Mouse (Mus musculus) forebrain, embryonic 12.5 days (tissue): Measurements from ENCODE around the gene Sarnp. TPM values are rescaled to one million over a fixed set of nuclear protein-coding genes. Genes with fewer than 3 reads are reported as not detected.
A peak's percentile ranks its signal among the peaks of the same experiment; 100 is the strongest.

ENCODE experiments used
- ATAC-seq: fragments of 200-750 bp; cut with Nextera tagmentation; 2 replicates; pipeline ENCODE4 v1.8.0; 2017; ENCODE audit warnings: moderate TSS enrichment; ENCODE audit not compliant: low FRiP score
- H3K27ac ChIP-seq: fragments of 300-500 bp; sonication (generic); 2 replicates; pipeline ENCODE4 v1.5.1; 2016; ENCODE audit warnings: mild to moderate bottlenecking
- H3K27me3 ChIP-seq: fragments of 300-500 bp; sonication (generic); 2 replicates; pipeline ENCODE4 v1.6.1; 2016; ENCODE audit warnings: mild to moderate bottlenecking
- H3K36me3 ChIP-seq: fragments of 300-500 bp; sonication (generic); replicated peaks from 2 replicates; pipeline ENCODE4 v1.6.1; 2016; ENCODE audit warnings: mild to moderate bottlenecking
- H3K4me1 ChIP-seq: fragments of 300-500 bp; sonication (generic); 2 replicates; pipeline ENCODE4 v1.6.1; 2016
- H3K4me2 ChIP-seq: fragments of 300-500 bp; sonication (generic); 2 replicates; pipeline ENCODE4 v1.6.1; 2016; ENCODE audit warnings: mild to moderate bottlenecking, moderate library complexity
- H3K4me3 ChIP-seq: fragments of 300-500 bp; sonication (generic); replicated peaks from 2 replicates; pipeline ENCODE4 v1.5.1; 2016; ENCODE audit warnings: mild to moderate bottlenecking
- H3K9ac ChIP-seq: fragments of 300-500 bp; sonication (generic); 2 replicates; pipeline ENCODE4 v1.6.1; 2016; ENCODE audit warnings: mild to moderate bottlenecking
- H3K9me3 ChIP-seq: fragments of 300-500 bp; sonication (generic); 2 replicates; pipeline ENCODE4 v1.6.1; 2016
- WGBS: fragments of 180-500 bp; shearing (Covaris S2); methylation state at CpG from one replicate; pipeline ENCODE4 v1.1.7; 2016; 5-methylcytosine and 5-hydroxymethylcytosine counted together
- polyA plus RNA-seq: library from polyadenylated mRNA; unstranded; fragments of >200 nt; fragmentation: Nextera tagmentation; extraction: Ambion mirVana; gene quantifications from 2 replicates; pipeline ENCODE4 v1.2.1, GENCODE M21; 2016

The Sarnp gene
- polyA plus RNA-seq, 1 experiment from 2014 or later: 251 TPM

DNA sequence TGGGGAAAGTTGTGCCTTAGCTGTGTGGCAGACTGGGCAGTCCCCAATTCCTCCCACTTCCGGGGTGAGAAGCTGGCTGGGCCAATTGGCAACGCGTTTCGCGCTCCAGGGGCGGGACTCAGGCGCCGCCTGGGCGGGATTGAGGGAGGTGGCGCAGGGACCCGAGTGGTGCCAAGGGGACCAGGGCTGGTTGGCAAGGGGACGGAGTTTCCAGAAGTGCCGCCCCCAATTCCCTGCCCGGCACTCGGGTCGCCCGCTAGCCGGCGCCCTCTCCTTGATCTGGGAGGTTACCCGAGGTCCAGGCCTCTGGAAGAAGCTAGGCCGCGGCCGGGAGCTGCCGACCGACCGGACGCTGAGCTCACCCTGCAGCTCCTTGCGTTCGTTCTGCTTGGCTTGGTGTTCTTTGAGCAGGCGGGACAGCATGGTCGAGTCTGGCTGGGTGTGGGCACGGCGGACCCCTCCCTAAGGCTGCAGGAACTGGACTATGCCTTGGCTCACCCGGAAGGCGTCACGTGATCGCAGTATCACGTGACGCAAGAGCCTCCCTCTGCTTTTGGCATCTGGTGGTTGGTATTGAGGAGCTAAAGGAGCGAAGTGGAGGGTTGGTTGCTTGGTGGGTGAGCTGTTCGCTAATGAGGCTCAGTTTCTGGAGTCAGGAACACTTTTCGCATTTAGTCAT lies 106.0 kb downstream of the Sarnp start:
- peak overlapping the region; percentile 67 for H3K4me2 ChIP-seq
- H3K36me3 ChIP-seq: peaks cover 2% of the 10 kb centered on the region
- WGBS: under 1% methylated on average over 42 of the region's 42 CpGs
- H3K27me3 ChIP-seq: peaks cover 17% of the 10 kb centered on the region
- no peaks in the 10 kb centered on the region for H3K9me3 ChIP-seq
- peak overlapping the region; percentile 76 for H3K9ac ChIP-seq
- peak overlapping the region; percentile 83 for H3K4me3 ChIP-seq
- peak; percentile 97 for ATAC-seq
- H3K4me1 ChIP-seq: peaks cover 38% of the 10 kb centered on the region
- H3K27ac ChIP-seq: peak overlapping the region; percentile 93

DNA sequence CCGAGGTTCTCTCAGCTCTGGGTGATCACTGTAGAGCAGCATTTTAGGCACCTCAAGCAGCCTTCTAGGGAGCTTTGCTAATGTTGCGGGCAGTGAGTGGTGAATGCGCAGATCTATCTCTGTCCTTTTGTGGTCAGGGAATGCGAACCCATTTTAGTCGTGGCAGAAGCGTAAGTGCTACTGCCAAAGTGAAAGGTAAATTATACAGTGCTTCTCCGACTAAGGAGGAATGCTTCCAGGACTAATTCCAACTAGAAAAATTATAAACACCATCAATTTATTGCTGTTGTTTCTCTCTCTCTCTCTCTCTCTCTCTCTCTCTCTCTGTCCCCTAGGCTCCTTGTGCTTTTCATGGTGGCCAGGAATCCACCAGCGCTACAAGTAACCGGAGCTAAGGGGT lies 106.8 kb downstream of the Sarnp start, which contains the start of gene Bloc1s1:
Gene Bloc1s1 (minus strand): TSS at position 101 of the 400 bp plus-strand sequence.
- Histone ChIP-seq H3K4me1 (peaks cover 40% of the 10 kb centered on the region), H3K27ac (peak within 1 kb of the TSS; percentile 93), H3K36me3 (no peaks in the 10 kb centered on the region; the same call in 1 of the 2 replicates), H3K4me3 (peak within 1 kb of the TSS; percentile 83), H3K4me2 (peak within 1 kb of the TSS; percentile 67), H3K9ac (peak within 1 kb of the TSS; percentile 76), H3K9me3 (no peaks in the 10 kb centered on the region), H3K27me3 (peaks cover 25% of the 10 kb centered on the region)
- 68% methylated on average over 9 of the region's 9 CpGs for WGBS
- no peak for ATAC-seq

Other genes starting within 250 kb of the Sarnp start
- gene Erbb3, start 227.7 kb upstream of the Sarnp start, polyA plus RNA-seq: 2.0 TPM in 2 replicates
- gene Rps26, start 190.6 kb upstream of the Sarnp start, polyA plus RNA-seq: 484 and 501 TPM in 2 replicates
- 6.8 and 7.7 TPM in 2 replicates for gene Ikzf4, start 171.3 kb upstream of the Sarnp start, polyA plus RNA-seq
- gene Suox, start 143.3 kb upstream of the Sarnp start, polyA plus RNA-seq: 10.4 and 10.7 TPM in 2 replicates
- 90.9 and 98.8 TPM in 2 replicates for gene Rab5b, start 121.1 kb upstream of the Sarnp start, polyA plus RNA-seq
- 0.88 and 4.4 TPM in 2 replicates for gene Pmel, start 113.1 kb upstream of the Sarnp start, polyA plus RNA-seq
- 95.2 and 104 TPM in 2 replicates for gene Cdk2, start 112.3 kb upstream of the Sarnp start, polyA plus RNA-seq
- 3.9 and 4.2 TPM in 2 replicates for gene Dgka, start 72.5 kb upstream of the Sarnp start, polyA plus RNA-seq
- 51.2 and 52.8 TPM in 2 replicates for gene Pym1, start 69.4 kb upstream of the Sarnp start, polyA plus RNA-seq
- 0.40 and 0.60 TPM in 2 replicates for gene Mmp19, start 26.4 kb upstream of the Sarnp start, polyA plus RNA-seq
- gene Dnajc14, start 13.3 kb upstream of the Sarnp start, polyA plus RNA-seq: 55.0 and 58.9 TPM in 2 replicates
- gene Tmem198b, start 13.0 kb upstream of the Sarnp start, polyA plus RNA-seq: 18.4 and 21.3 TPM in 2 replicates
- gene Ormdl2, start 4.3 kb downstream of the Sarnp start, polyA plus RNA-seq: 47.4 and 53.0 TPM in 2 replicates
- gene Gdf11, start 74.4 kb downstream of the Sarnp start, polyA plus RNA-seq: 9.3 and 9.6 TPM in 2 replicates
- 129 and 160 TPM in 2 replicates for gene Cd63, start 83.7 kb downstream of the Sarnp start, polyA plus RNA-seq
- 11.3 and 13.3 TPM in 2 replicates for gene Rdh5, start 105.6 kb downstream of the Sarnp start, polyA plus RNA-seq
- gene Bloc1s1, start 106.7 kb downstream of the Sarnp start, polyA plus RNA-seq: 183 and 188 TPM in 2 replicates
- 0.46 and 0.73 TPM in 2 replicates for gene Itga7, start 116.5 kb downstream of the Sarnp start, polyA plus RNA-seq
- gene Mettl7b, start 143.7 kb downstream of the Sarnp start, polyA plus RNA-seq: not detected in 2 replicates
- gene Olfr9, start 172.1 kb downstream of the Sarnp start, polyA plus RNA-seq: not detected in 2 replicates
- gene Olfr763, start 193.5 kb downstream of the Sarnp start, polyA plus RNA-seq: not detected in 2 replicates
- gene Olfr764-ps1, start 222.6 kb downstream of the Sarnp start, polyA plus RNA-seq: not detected in 2 replicates
- gene Olfr765, start 232.7 kb downstream of the Sarnp start, polyA plus RNA-seq: not detected in 2 replicates